Mouse (Mus musculus): ENCODE results near the gene Nat8f3. TPM values are rescaled to one million over a fixed set of nuclear protein-coding genes. Genes with fewer than 3 reads are reported as not detected.
"Not testable (repeated sequence)": the region's sequence is repeated elsewhere in the genome, so short reads cannot be mapped to it uniquely, and the experiment has no call there.

The Nat8f3 gene
- polyA plus RNA-seq (2015; fragmentation: Nextera tagmentation; extraction: Ambion mirVana), result 0.18 and 0.44 TPM in 2 replicates

GRCm38 (mm10) chr6:85765532-85765931 is at the start of gene Nat8f3:
Nat8f3 (minus strand) TSS chr6:85765754.
- H3K4me1 ChIP-seq; H3K9ac ChIP-seq (replicated peaks); H3K27me3 ChIP-seq (replicated peaks); H3K9me3 ChIP-seq (replicated peaks); H3K27ac ChIP-seq (replicated peaks); H3K36me3 ChIP-seq; H3K4me2 ChIP-seq; H3K4me3 ChIP-seq (replicated peaks); ATAC-seq (ENCODE audit: low FRiP score): not testable (repeated sequence)
- 69% methylated on average over 13 of the region's 13 CpGs for WGBS

GRCm38 (mm10) chr6:85813339-85813738 is 47.8 kb upstream of the Nat8f3 start:
- Histone ChIP-seq H3K9me3 (replicated peaks) (no peaks in the 10 kb centered on the region), H3K4me1 (no peaks in the 10 kb centered on the region), H3K9ac (replicated peaks) (no peak overlapping the region), H3K27ac (replicated peaks) (no peak overlapping the region), H3K27me3 (replicated peaks) (no peaks in the 10 kb centered on the region), H3K4me3 (replicated peaks) (no peak overlapping the region), H3K4me2 (no peak overlapping the region), H3K36me3 (no peaks in the 10 kb centered on the region)
- WGBS, result 92% methylated on average over 2 of the region's 2 CpGs
- ATAC-seq (ENCODE audit: low FRiP score), result no peak

DNA sequence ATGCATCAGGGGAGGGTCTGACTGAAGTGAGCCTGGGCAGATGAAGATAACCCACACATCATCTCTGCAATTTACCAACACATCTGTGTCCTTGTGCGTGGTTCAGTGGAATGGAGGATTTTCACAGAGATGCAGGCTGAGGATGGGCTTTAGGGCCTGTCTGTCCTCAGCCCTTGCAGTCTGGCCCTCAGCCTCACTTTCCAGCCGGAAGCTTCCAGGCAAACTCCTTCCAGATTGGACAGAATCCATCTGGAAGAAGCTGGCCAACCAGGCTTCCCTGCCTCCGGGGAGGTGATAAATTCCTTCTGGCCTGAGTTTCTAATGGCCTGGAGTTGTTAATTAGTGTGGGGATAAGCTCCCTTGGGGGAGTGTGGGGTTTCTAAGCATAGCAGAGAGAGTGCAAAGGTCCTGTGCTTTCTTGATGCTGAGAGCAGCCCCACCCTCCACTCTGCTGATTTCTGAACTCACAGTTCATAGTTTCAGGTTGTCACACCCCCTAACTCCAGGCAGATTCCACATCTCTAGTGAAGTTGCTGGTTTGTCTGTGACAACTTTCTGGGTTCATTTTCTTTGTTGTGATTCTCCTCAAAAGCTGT is 45.5 kb upstream of the Nat8f3 start:
- H3K27me3 ChIP-seq (replicated peaks); H3K4me3 ChIP-seq (replicated peaks); H3K4me1 ChIP-seq; H3K4me2 ChIP-seq; ATAC-seq (ENCODE audit: low FRiP score); H3K9me3 ChIP-seq (replicated peaks); H3K36me3 ChIP-seq; H3K9ac ChIP-seq (replicated peaks); H3K27ac ChIP-seq (replicated peaks): not testable (repeated sequence)
- WGBS, result 76% methylated on average over 3 of the region's 3 CpGs

DNA sequence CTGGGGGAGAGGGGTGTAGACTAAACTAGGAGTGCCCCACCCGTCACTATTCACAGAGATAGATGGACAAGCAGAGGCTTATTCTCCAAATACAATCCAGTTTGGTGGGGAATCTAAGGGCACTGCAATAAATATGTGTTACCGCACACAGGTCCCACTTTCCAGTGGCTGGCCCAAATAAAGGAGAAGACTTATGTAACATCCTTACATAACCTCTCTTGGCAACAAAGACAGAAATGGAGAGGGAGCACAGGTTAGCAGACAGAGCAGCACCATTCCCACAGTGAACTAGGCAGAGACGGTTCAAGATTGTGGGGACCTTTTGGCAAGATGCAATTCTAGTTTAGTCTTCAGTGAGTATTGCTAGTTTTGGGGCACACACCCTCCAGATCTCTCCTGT is 45.0 kb upstream of the Nat8f3 start:
- not testable (repeated sequence) for H3K27ac ChIP-seq (replicated peaks); H3K9me3 ChIP-seq (replicated peaks); H3K27me3 ChIP-seq (replicated peaks); H3K4me3 ChIP-seq (replicated peaks); ATAC-seq (ENCODE audit: low FRiP score); H3K36me3 ChIP-seq; H3K9ac ChIP-seq (replicated peaks); H3K4me2 ChIP-seq; H3K4me1 ChIP-seq
- 85% methylated on average over 3 of the region's 3 CpGs for WGBS

DNA sequence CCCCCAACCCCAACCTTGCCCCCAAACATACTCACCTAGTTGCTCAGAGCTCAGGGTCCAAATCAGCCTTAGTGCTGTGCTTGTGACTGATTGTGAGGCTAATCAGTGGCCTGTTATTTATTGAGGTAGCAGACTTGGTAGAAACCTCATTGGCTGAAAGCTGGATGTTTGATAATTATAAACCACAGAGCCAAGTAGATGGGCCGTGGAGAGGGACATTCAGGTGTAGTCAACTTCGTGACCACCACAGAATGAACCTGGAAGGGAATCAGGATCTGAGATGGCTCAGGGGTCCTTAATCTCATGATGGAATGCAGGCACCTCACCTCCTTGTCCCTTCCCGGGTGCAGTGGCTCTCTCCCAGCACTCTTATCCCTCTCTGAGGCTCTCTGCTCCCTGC is 44.2 kb upstream of the Nat8f3 start:
- not testable (repeated sequence) for H3K9ac ChIP-seq (replicated peaks); H3K27ac ChIP-seq (replicated peaks); H3K27me3 ChIP-seq (replicated peaks); H3K9me3 ChIP-seq (replicated peaks); H3K4me2 ChIP-seq; H3K4me1 ChIP-seq; H3K4me3 ChIP-seq (replicated peaks); ATAC-seq (ENCODE audit: low FRiP score); H3K36me3 ChIP-seq
- 71% methylated on average over 3 of the region's 3 CpGs for whole genome bisulfite sequencing

DNA sequence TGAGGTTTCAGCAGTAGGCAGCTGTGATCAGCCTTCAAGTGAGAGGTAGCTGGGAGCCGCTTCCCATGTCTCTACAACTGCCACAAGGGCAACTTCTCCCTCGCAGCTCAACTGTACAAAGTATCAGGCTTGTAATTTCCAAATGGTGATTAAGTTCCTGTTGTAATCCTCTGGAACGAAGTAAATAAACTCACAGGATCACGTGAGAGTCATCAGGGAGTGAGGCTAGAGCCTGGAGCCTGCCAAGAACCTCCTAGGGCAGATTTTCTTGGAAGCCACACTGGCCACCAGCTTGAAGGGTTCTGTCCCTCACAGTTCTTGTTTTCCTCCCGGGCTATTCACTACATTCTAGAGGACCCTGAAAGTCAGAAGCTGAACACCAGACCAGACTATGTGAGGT is 37.6 kb upstream of the Nat8f3 start:
- not testable (repeated sequence) for H3K4me1 ChIP-seq; H3K4me2 ChIP-seq; ATAC-seq (ENCODE audit: low FRiP score); H3K4me3 ChIP-seq (replicated peaks); H3K36me3 ChIP-seq; H3K27ac ChIP-seq (replicated peaks); H3K27me3 ChIP-seq (replicated peaks); H3K9me3 ChIP-seq (replicated peaks); H3K9ac ChIP-seq (replicated peaks)
- WGBS, result 76% methylated on average over 5 of the region's 5 CpGs

- H3K9me3 ChIP-seq (replicated peaks); H3K9ac ChIP-seq (replicated peaks); H3K27me3 ChIP-seq (replicated peaks); H3K4me1 ChIP-seq; H3K36me3 ChIP-seq; ATAC-seq (ENCODE audit: low FRiP score); H3K4me3 ChIP-seq (replicated peaks); H3K27ac ChIP-seq (replicated peaks); H3K4me2 ChIP-seq: not testable (repeated sequence)
- 90% methylated on average over 6 of the region's 6 CpGs for WGBS
These were observed 2.2 kb downstream of the Nat8f3 start for GRCm38 (mm10) chr6:85763127-85764070.

DNA sequence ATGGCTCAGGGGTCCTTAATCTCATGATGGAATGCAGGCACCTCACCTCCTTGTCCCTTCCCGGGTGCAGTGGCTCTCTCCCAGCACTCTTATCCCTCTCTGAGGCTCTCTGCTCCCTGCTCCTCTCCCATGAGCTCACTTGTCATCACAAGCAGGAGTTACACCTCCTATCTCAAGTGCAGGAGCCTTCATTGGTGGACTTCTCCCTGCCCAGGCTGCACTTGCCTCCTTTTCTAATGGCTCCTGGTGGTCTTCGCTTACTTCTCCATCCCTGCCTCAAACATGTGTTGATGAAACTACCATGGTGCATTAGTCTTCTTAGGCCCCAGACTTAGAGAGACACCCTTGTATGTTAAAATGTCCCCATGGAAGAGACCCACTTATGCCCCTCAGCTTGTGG is 2.9 kb downstream of the Nat8f3 start:
- not testable (repeated sequence) for H3K27ac ChIP-seq (replicated peaks); ATAC-seq (ENCODE audit: low FRiP score); H3K4me3 ChIP-seq (replicated peaks); H3K4me2 ChIP-seq; H3K9ac ChIP-seq (replicated peaks); H3K4me1 ChIP-seq; H3K27me3 ChIP-seq (replicated peaks); H3K36me3 ChIP-seq; H3K9me3 ChIP-seq (replicated peaks)
- 91% methylated on average over 1 of the region's 2 CpGs for WGBS

- not testable (repeated sequence) for H3K27me3 ChIP-seq (replicated peaks); H3K4me3 ChIP-seq (replicated peaks); H3K9ac ChIP-seq (replicated peaks); H3K4me2 ChIP-seq; H3K27ac ChIP-seq (replicated peaks); H3K36me3 ChIP-seq; H3K9me3 ChIP-seq (replicated peaks); ATAC-seq (ENCODE audit: low FRiP score); H3K4me1 ChIP-seq
- WGBS, result 78% methylated on average over 3 of the region's 6 CpGs
These were observed 9.8 kb downstream of the Nat8f3 start for GRCm38 (mm10) chr6:85755705-85756249.

GRCm38 (mm10) chr6:85713105-85713504 is 52.4 kb downstream of the Nat8f3 start, which contains the start of gene Nat8f7:
Nat8f7 (minus strand) TSS chr6:85713205.
- WGBS, result 87% methylated on average over 10 of the region's 10 CpGs
- H3K4me3 ChIP-seq (replicated peaks); H3K27me3 ChIP-seq (replicated peaks); H3K4me2 ChIP-seq; ATAC-seq (ENCODE audit: low FRiP score); H3K36me3 ChIP-seq; H3K9ac ChIP-seq (replicated peaks); H3K4me1 ChIP-seq; H3K9me3 ChIP-seq (replicated peaks); H3K27ac ChIP-seq (replicated peaks): not testable (repeated sequence)

DNA sequence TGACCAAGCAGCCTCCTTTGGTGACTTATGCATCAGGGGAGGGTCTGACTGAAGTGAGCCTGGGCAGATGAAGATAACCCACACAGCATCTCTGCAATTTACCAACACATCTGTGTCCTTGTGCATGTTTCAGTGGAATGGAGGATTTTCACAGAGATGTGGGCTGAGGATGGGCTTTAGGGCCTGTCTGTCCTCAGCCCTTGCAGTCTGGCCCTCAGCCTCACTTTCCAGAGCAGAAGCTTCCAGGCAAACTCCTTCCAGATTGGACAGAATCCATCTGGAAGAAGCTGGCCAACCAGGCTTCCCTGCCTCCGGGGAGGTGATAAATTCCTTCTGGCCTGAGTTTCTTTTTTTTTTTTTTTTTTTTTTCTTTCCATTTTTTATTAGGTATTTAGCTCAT is 55.9 kb downstream of the Nat8f3 start:
- not testable (repeated sequence) for H3K9ac ChIP-seq (replicated peaks); H3K27ac ChIP-seq (replicated peaks); ATAC-seq (ENCODE audit: low FRiP score); H3K4me3 ChIP-seq (replicated peaks); H3K27me3 ChIP-seq (replicated peaks); H3K4me1 ChIP-seq; H3K4me2 ChIP-seq; H3K36me3 ChIP-seq; H3K9me3 ChIP-seq (replicated peaks)
- 80% methylated on average over 1 of the region's 1 CpGs for WGBS

- H3K9ac ChIP-seq (replicated peaks); H3K27me3 ChIP-seq (replicated peaks); H3K9me3 ChIP-seq (replicated peaks); H3K4me2 ChIP-seq; H3K4me1 ChIP-seq; H3K4me3 ChIP-seq (replicated peaks); H3K36me3 ChIP-seq; H3K27ac ChIP-seq (replicated peaks); ATAC-seq (ENCODE audit: low FRiP score): not testable (repeated sequence)
- WGBS, result 93% methylated on average over 5 of the region's 5 CpGs
These were observed 56.3 kb downstream of the Nat8f3 start for GRCm38 (mm10) chr6:85709206-85709605.
